Mouse (Mus musculus) bone marrow macrophage, adult 2 months (primary cell): ENCODE measurements at regions not wholly inside any gene's neighbourhood (a gene's known extent, or its start where the extent isn't known, plus 50 kb on each side); places are given as distances from the start of the nearest gene placed in this dataset.

Experiments
- CTCF ChIP-seq: IDR thresholded peaks from 2 replicates; pipeline ENCODE4 v1.5.1; 2012; ENCODE audit warnings: low read depth, mild to moderate bottlenecking, low read length, moderate library complexity
- POLR2A ChIP-seq: IDR thresholded peaks from 2 replicates; pipeline ENCODE4 v1.6.1; 2012; ENCODE audit warnings: mild to moderate bottlenecking, low read depth, low read length, borderline replicate concordance

DNA sequence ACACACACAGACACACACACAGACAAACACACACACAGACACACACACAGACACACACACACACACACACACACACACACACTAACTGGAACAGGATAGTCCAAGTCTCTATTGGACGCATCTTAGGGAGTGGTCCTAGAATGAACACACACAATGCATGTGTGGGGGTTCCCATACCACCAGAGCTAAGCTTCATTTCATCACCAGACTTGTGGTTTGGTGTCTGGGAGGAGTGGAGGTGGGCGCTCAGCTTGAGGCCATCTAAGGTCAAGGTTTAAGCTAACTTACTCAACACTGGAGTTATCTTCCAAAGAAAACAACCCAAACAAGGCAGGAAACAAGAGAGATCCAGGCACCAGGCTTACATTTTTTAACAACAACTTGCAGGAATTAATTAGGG, 147.9 kb upstream of the Rxfp2 start:
- no peak for TF ChIP-seq CTCF
- no peak for TF ChIP-seq POLR2A
